Mouse (Mus musculus) yolk sac, embryonic 10.5 days (tissue): ENCODE data around the gene Vkorc1l1.

Experiments used
- DNase-seq: peaks from one replicate; pipeline ENCODE4 v3.0.0-alpha.2; 2017; ENCODE audit warnings: low spot score

The Vkorc1l1 gene

DNA sequence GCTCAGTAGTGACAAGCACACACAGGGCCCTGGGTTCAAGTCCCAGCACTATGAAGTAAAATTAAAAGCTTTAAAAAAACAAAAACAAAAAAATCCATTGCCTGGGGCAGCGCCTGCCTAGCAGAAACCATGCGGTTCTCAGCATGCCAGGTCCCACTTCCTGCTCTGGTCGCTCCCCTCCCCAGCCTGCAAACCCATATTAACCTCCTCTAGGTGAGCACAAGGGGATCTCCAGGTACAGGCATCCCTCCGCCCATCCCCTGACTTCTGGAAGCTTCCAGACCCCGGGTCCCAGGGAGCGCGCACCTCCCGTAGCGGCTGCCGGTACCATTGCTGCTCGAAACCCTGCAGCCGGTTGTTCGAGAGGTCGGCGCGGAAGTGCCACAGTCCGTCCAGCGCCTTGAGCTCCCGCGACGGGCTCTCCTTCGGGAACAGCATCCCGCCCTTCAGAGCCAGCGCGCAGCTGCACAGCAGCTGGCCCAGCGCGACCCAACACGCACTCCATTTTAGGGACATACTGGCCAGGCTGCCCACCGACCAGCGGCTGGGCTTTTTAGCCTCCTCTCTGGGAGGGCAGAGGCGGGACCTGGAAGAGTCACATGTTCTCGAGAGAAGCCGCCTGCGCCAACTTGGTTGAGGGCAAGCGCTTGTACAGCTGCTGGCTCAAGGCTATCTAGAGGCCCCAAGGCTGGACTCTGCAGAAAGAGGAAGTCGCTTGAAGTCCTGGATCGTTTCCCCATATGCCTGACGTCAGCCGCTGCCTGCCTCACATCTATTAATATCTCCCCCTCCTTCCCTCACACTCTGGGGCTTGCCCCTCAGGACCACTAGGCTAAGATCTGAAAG is 60.8 kb downstream of the Vkorc1l1 start, which contains the start of gene Gusb:
Gene Gusb, minus strand, starts transcription at position 749 of the 846 bp plus-strand sequence.
- peak; percentile 78 for DNase-seq

DNA sequence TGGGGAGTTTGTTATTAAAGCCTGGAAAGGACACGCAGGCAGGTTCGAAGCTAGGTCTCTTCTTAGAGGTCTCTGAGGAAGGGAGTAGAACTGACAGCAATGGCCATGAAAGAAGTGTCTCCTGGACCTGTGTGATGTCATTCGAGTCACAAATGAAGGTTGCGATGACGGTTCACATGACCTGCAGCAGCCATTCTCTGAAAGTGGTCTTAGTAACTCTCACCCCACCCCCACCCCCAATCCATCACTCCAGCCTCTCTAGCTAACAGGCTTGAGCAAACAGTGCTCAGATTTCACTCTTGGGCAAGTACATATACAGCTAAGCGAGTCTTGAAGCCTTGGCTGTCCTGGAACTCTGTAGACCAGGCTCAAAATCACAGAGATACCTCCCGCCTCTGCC is 61.5 kb downstream of the Vkorc1l1 start:
- DNase-seq, result peak; percentile 28

GRCm38 (mm10) chr5:130007344-130007743 is 65.6 kb downstream of the Vkorc1l1 start:
- DNase-seq, result no peak

DNA sequence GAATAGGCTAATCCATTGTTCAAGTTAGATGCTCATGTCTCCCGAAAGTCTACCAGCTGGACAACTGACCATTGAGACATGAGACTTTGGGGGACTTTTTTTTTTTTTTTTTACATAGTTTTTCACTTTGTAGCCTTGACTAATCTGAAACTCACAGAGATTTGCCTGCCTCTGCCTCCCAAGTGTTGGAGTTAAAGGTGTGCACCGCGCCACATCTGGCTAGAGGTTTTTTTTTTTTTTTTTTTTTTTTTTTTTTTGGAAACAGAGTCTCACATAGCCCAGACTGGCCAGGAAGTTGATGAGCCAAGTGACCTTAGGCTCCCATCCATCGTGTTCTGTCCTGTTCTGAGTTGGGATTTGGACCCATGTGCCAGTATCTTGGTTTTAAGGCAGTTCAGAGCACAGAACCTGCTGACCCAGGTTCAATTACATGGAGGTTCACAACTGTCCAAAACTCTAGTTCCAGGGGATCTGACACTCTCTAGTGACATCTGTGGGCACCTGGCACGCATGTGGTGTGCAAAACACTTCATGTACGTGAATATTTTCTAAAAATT is 66.3 kb downstream of the Vkorc1l1 start:
- no peak for DNase-seq

DNA sequence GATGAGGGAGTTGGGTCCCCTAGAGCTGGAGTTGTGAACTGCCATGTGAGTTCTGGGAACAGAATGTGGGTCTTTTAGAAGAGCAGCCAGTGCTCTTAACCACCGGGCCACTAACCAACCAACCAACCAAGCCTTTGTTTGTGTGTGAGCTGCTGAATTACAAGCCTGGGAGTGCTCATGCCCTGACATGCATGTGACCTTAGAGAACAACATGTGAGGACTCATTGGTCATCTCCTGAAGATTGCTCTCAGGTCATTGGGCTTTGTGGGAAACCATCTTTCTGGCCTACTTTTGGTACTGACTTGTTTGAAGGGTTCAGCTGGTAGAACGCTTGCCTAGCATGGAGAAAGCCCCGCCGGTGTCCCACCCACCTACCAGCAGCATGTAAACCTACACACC is 68.0 kb downstream of the Vkorc1l1 start:
- DNase-seq, result no peak

GRCm38 (mm10) chr5:130010961-130011360 is 69.2 kb downstream of the Vkorc1l1 start:
- DNase-seq, result no peak

DNA sequence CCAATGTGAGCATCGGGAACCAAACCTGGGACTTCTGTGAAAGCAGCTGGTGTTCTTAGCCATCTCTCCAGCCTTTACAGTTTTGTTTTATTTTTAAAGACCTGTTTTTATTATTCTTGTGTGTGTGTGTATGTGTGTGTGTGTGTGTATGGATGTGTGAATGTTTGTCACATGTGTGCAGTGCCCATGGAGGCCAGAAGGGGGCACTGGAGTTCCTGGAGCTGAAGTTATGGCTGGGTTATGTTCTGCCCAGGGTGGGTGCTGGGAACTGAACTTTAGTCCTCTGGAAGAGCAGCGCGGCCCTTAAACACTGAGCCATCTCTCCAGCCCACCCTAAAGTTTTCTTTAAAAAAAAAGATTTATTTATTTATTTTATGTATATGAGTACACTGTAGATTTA is 73.3 kb downstream of the Vkorc1l1 start:
- no peak for DNase-seq

DNA sequence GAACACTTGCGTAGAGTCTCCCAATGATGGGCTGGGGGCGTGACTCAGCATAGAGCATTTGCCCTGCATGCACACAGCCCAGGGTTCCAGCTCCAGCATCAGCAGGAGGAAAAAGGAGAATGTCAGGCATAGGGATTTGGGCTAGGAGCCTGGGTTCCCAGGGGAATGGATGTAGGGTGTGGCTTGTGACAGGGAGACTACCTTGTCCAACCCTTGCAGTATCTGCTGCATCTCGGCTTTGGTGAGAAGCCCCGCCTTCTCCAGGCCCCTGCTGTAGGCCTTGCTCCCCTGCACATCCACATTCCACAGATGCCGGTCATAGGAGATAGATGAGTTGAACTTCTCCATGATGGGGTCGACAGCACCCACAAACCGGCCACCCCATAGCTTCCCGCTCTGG is 77.7 kb downstream of the Vkorc1l1 start:
- peak; percentile 46 for DNase-seq

DNA sequence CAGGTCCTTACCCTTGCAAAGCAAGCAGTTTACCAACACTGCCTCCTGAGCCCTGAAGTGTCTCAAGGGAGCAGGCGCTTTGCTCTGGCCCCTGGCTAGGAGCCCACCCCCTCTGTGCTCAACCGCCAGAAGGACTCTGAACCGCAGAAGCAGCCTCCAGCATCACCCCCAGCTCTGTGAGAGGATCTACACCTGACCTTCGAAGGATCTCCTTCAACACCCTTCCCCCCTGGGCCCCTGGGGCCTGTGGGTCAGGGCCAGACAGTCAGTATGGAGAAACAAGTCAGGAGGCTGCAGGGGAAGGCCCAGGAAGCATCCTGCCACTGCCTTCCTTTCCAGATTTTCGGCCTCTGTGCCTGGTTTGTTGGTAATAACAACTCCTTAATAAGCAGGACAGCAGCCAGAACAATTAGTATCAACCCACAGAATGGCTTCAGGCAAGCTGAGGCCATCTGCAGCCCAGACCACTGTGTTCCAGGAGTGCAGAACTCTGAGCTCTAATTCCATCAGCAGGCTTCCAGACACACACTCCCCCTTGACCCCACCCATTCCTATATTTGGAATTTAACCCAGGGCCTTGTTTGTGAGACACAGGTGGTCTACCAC is 79.7 kb downstream of the Vkorc1l1 start:
- peak; percentile 69 for DNase-seq

DNA sequence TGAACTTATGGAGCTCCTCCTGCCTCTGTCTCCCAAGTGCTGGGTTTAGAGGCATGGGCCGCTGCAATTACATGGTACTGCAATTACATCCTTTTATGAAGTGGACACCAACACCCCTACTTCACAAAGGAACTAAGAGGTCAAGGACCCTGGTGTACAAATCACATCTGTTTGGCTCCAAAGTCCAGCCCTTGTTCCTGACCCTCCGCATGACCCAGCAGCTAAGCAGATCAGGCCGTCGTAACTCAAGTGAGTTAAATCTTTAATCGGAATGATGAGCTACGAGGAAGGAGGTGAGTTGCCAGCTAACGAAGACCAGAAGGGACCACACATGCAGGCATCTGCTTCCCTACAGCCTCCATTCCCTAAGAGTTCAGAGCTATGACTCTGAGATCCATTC is 80.6 kb downstream of the Vkorc1l1 start:
- peak; percentile 80 for DNase-seq

- DNase-seq, result no peak
These were observed 81.4 kb downstream of the Vkorc1l1 start for GRCm38 (mm10) chr5:130023067-130023766.

GRCm38 (mm10) chr5:130023767-130024539 is 82.2 kb downstream of the Vkorc1l1 start:
- peak; percentile 94 for DNase-seq

DNA sequence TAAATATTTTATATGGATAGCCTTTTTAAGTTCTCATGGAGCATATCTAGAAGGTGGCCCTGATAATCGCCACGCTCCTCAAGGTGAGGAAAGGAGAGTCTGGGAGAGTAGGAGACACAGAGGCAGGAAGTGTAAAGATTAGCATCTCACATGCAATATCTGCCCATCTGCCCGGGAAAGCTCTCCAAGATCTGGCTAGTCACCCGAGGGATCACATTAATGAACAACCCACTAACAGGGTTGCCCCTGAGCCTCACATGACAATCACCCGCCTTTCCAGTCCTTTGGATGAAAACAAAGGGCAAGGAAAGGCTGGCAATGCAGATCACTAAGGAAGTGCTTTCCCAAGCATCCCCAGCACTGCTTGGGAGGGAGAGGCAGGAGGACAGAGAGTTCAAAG is 85.4 kb downstream of the Vkorc1l1 start:
- DNase-seq, result peak; percentile 81

DNA sequence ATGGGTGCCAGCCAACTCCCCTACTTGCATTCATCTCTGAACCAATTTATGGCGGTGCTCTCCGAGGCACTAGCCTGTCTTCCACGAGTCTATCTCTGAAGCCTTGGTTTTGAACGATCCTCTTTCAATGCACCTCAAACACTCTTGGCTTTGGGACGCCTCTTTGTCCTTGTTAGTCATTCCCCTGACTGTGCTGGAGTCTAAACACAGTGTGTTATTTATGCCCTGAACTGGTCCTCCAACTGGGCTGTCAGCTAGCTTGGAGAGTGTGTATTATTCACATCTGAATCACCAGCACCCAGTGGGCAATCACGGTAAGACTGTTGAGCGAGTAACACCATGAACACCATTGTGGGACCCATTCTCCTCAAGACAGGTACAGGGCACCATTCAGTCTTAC is 85.9 kb downstream of the Vkorc1l1 start:
- DNase-seq, result no peak

- DNase-seq, result peak; percentile 81
These were observed 87.5 kb downstream of the Vkorc1l1 start, which contains the start of the genes Asl and Crcp for GRCm38 (mm10) chr5:130029142-130029897. TSS of gene Asl (minus strand) at chr5:130029247. TSS of gene Crcp (plus strand) at chr5:130029290.

DNA sequence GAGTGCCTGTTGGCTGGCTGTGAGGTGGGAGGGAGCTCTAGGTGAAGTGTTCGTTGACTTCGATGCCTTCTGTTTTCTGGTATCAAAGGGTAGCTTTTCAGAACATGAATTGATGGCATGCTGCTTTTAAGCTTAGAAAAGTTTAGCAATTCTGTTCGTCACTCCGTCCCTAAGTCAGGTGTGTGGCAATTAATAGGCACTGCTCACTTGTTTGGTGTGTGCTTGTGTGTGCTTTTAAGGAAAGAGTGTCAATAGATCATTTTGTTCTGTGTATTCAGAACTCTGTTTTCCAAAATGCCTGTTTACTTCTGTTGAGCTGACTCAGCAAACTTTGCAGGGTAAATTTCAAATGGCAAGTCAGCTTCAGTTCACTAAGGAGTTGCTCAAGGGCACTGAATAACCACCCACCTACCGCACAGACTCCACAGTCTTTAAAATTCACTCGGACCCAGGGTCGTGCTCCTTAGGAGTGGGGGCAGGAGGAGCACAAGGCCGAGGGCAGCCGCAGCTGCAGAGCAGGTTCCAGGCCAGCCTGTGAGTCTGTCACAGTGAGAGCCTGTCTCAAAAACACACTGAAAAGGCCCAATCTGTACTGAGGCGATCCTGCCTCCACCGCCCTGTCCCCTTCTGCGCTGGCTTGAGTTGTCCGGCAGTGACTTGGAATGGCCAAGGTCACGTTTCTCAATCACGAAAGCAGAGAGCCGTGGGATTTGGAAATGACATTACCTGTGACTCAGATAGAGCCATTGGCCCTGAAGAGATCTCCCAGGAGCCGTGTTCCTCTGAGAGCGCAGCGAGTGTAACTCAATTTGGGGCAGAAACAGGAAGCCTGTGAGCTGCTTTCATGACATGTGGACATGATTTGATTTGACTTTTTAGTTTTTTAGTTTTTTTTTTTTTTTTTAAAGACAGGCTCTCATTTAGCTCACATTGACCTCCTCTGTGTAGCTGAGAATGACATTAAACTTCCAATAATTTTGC is 89.9 kb downstream of the Vkorc1l1 start:
- no peak for DNase-seq

DNA sequence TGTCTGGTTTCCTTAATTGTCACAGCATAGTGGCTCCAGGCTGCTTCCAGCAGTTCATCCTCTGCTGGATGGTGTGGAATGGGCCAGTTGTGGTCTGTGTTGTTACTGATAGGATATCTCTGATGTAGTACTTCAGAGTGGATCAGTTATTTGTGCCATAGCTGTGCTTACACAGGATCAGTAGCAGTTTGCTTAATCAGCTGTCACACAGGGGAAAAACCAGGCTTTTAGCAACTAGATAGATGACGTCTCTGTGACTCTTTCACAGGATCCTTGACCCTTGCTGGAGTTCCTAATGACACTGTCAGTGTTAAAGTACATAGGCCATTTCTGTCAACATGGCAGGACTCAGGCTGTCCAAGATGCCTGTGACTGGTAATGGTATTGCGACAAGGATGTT is 92.1 kb downstream of the Vkorc1l1 start:
- DNase-seq, result no peak
